Mouse (Mus musculus) lung, postnatal 36 days (tissue): ENCODE data around the gene Slc5a3.
"Not testable (repeated sequence)": the region's sequence is repeated elsewhere in the genome, so short reads cannot be mapped to it uniquely, and the experiment has no call there.

Source experiments
- DNase-seq: peaks from one replicate; pipeline ENCODE4 v3.0.0; 2022; ENCODE audit warnings: mixed read lengths

The Slc5a3 gene

DNA sequence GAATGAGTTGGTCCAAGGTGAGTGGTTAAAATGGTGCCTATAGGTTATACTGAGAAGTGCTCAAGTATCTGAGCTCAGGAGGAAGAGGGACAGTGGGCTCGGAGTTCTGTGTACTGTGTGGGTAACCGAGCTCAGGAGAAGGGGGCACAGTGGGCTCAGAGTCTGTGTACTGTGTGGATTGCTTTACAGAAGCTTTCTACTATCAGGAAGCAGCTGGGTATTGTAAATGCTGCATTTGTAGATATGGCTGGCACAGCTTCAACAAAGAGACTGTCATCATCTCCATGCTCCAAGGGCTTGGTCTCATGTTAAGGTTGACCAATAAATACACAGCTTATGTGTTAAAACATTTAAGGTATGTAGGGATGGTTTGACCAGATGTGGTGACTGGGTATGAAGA lies 6.7 kb downstream of the Slc5a3 start:
- no peak for DNase-seq

DNA sequence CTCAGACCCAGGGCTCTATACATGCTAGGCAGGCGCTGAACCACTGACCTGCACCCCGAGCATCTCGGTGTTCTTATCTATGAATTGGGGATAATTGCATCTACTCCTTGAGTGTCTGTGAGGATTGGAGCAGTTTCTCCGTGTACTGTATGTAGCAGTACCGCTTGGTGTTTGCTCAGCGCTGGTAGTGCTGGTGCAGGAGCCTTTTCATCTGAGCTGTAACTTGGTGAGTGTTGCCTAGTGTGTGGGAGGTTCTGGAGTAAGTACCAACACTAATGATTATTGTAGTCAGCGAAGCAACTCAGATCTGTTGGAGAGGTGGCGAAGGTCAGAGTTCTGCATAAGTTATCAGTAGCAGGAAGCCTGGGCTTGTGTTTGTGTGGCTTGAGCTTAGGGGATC lies 12.2 kb downstream of the Slc5a3 start:
- DNase-seq = no peak

DNA sequence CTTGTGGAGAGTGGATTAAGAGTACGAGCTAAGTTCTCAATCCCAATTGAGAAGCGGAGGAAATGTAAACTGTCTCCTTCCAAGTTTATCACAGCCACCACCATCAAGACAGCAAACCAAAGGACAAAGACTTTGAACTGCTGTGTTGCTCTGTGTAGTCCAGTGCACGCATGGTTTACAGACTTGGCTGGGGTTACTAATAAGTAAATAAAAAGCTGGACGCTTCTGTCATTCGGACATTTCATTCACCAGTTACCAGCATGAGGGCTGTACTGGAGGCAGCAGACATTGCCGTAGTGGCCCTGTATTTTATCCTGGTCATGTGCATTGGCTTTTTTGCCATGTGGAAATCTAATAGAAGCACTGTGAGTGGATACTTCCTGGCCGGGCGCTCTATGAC lies 18.7 kb downstream of the Slc5a3 start:
- DNase-seq = no peak

DNA sequence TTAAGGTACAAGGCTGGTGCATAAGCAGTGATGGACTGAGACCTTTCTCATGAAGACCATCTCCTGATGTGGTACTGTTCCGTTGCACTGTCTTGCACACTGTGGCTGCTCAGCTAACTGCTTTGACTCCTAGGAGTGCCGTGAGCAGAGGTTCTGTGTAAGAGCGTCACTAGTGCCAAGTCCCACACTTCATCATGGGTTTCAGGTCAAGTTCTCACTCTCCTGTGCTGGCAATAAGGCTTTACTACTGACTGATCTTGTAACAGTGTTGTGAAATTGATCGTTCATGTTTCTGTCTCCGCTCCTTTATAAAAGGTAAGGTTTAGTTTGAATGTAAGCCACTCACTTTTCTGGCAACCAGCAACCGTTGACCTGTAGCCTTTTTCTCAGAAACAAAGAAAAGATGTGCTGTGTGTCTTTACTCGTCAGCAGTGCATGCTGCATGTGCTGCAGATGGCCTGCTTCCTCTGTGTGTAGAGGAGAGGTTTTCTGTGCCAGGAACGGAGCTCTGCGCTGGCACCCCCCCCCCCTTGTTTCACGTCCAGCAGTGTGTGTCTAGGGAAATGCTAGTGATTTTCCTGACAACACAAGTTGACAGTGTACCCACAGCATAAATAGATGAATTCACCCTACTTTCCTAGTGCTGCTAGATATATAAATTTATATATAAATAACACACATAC lies 25.8 kb downstream of the Slc5a3 start:
- DNase-seq = peak; percentile 18

DNA sequence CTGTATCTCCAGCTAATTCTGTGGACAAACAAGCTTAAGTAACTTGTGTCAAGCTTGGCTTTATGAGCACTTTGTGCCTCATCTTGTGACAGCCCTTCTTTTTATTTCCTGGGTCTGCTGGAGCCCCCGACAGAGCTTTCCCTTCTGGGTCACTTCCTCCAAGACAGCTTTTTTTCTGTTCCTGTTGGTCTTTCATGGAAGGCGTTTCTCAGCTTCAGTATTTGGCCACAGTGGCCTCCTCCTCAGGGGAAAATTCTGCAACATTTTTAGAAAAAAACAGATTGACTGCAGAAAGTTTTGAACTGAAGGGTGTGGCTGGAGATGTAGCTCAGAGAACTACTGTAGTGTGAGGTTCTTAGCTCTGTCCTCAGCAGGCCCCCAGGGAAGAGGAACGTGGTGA lies 31.1 kb downstream of the Slc5a3 start:
- no peak for DNase-seq

DNA sequence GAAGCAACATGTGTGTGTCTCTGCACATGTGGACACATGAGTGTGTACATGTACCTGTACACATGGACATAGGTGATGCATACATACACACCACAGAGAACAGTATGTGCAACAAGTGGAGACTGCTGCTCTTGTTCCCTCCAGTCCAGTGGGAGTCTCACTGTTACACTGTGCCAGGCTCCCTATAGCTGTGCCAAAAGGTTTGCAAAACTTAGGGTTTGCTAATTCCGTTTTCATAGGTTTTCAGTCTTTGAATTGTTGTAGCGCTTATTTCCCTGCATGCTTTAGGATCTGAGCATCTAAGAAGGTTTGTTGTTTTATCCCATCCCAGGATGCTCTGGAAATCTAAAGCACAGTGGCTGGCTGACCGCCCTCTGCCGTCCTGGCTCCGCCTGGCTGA lies 33.8 kb downstream of the Slc5a3 start:
- DNase-seq = no peak

DNA sequence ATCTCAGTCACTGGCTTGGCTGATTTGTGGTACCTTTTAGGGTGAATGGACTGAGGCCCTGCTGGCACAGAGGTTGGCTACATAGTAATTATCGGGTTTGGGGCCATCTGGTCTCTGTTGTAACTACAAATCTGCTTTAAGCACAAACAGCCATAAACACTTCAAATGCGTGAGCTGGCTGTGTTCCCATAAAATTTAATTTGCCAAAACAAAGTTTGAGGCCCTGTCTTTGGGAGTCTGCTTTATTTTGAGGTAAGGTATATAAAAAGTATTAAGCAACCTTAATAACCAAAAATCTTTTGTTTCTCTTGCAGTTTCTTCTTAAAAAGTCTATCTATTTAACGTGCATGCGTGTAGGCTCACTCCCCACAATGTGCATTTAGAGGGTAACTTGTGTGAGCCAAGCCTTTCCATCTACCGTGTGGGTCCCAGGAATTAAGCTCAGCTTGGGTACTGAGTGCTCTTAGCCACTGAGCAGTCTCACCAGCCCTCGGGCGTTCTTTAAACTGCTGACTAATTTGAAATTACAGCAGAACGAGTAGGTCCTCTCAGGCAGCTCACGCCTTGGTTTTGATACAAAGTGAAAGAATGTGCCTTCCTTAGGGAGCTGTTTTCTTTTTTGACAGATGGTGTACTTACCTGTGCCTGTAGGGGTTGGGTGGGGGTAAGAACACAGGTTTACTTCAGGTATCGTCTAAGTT lies 40.4 kb downstream of the Slc5a3 start:
- no peak for DNase-seq

DNA sequence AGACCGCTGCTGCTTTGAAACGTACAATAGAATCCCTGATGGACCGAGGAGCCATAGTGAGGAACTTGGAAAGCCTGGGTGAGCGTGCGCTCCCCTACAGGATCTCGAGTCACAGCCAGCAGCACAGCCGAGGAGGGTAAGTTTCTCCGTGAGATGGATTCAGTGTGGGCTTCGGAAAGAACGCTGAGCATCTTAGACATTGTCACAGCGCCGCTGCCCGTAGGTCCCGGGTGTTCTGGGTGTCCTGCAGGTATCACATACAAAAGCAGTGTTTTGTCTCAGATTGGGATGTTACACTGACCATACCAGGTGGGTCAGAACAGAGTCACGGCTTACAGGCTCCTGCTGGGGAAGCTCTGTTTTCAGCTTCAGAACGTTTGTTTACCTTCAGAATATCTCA lies 41.5 kb downstream of the Slc5a3 start:
- DNase-seq = no peak

DNA sequence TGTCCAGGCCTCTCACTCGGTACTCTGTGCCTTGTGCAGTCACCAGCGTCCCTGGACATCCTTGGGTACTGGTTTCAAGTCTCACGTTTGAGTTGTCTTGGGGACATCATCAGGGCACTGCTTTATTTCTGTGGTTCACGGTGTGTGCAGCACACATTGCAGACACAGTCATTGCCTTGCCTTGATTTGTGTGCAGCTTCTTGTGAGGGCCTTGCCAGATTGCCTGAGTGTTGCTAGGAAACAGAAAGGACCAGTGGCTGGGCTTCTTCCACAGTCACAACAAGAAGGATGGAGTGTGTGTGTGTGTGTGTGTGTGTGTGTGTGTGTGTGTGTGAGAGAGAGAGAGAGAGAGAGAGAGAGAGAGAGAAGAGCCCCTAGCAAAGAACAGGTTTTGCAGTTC lies 42.0 kb downstream of the Slc5a3 start:
- DNase-seq = no peak

DNA sequence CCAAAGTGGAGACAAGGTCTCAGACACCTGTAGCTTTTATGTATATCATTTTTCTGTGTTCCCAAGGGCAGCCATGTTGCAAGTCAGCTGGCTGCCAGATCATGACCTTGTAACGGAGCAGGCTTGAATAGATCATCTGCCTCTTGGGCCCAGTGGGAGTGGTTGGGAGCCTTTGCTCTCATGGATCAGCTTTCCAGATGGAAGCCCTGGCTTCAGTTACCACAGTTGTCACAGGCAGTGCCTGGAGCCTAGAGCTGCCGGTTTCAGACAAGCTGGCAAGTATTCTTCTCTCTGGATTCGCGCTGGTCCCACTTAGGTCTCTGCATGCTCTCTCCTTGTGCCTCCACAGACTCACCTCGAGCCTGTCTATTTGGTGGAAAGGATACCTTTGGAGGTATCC lies 44.0 kb downstream of the Slc5a3 start:
- DNase-seq = no peak

DNA sequence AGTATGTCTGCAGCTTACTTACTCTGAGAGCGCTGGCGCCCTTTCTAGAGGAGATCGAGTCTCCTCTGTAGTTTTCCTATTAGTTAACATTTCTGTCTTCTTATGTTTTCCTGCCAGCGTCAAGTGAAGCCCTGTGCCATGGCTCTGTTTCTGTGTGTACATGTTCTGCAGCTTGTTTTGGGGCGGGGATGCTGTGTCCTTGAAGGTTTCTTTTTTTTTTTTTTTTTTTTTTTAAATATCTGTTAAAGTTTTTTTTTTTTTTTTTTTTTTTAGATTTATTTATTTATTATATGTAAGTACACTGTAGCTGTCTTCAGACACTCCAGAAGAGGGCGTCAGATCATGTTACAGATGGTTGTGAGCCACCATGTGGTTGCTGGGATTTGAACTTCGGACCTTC lies 44.8 kb downstream of the Slc5a3 start:
- DNase-seq = not testable (repeated sequence)

DNA sequence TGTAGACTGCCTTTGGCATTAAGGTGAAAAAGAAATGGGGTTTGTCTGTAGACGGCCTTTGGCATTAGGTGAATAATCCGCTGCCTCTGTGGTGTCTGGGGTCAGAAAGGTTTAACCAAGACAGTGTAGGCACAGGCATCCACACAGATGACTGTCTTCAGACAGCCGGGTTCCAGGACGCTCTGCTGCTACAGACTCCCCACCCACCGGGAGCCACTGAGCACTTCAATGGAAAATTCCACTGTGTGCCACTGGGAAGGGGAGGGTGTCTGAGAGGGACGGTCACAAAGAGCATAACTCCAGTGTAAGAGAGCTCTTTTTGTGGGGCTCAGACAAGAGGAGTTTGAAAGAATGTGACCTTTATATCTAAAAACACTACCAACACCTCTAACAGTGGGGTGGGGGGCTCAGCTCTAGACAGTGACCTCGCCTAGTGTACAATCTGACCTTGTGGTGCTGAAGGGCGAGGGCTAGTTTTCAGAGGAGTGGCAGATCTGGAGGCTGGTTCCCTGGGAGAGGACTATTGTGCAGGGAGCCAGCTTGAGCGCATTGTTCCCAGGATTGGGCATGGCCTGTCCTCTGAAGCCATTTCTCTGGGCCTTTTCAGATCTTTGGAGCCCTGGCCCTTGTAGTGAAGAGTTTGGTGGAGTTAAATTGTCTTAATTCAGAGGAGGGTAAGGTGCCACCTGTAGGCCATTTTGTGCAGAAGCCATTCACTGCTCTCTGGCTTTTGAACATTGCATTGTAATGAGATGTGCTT lies 45.6 kb downstream of the Slc5a3 start:
- no peak for DNase-seq

DNA sequence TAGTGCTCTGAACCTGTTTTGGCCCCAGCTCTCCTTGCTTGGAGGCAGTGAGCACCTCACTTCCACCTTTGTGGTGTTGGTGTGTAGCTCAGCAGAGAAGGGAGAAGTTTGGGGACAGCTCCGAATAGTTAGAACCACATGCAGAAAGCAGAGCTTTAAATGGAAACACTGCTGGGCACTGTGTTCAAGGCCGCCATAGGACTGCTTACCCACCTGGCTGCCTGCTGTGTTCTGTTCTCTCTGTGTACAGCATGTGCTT lies 46.1 kb downstream of the Slc5a3 start:
- no peak for DNase-seq

DNA sequence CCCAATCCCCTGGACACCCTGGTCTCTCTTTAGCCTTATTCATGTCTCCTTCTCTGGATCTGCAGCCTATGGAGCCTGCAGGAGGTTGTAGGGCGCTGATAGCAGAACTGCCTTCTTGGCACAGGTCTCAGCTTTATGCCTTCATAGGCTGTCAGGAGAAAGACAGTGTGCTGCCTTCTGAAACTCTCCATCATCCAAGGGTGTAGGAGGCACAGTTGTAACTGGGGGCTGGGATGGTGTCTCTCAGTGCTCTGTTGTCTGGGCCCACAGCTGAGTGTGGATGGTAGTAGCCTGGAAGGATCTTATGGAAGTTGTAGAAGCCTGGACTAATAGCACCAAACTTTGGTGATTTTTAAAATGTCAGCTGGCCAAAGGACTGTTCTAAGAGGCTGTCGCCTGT lies 46.8 kb downstream of the Slc5a3 start:
- no peak for DNase-seq

DNA sequence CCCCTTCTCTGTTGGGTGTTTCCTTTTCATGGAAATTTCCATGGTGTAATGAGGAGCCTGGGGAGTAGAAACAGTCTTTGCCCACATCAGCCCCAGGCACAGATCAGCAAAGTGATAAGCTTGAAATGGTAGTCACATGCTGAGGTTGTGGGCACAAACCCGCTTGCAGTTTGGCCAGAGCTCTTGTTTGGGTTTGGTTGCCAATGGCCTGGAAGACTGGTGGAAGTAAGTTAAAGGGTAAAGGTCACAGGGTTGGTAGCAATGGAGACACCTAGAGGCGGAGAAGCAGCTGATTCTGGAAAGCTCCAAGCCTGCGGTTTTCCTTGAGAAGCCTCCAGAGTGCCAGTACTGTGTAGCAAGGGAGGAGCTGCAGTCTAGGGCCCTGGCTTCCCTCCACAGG lies 47.5 kb downstream of the Slc5a3 start:
- DNase-seq = peak; percentile 45

DNA sequence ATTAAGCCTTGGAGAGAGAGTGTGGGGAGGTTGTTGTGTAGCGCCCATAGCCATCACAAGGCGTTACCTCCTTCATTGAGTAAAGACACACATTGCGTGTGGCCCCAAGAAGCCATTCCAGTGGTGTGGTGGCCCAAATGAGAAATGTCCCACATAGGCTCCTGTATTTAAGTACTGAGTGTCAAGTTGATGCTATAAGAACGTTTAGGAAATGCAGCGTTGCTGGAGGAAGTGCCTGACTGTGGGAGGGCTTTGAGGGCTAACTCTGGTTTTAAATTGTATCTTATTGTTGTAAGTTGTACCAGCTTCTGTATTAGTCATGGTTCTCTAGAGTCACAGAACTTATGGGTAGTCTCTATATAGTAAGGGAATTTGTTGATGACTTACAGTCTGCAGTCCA lies 49.2 kb downstream of the Slc5a3 start:
- no peak for DNase-seq

DNA sequence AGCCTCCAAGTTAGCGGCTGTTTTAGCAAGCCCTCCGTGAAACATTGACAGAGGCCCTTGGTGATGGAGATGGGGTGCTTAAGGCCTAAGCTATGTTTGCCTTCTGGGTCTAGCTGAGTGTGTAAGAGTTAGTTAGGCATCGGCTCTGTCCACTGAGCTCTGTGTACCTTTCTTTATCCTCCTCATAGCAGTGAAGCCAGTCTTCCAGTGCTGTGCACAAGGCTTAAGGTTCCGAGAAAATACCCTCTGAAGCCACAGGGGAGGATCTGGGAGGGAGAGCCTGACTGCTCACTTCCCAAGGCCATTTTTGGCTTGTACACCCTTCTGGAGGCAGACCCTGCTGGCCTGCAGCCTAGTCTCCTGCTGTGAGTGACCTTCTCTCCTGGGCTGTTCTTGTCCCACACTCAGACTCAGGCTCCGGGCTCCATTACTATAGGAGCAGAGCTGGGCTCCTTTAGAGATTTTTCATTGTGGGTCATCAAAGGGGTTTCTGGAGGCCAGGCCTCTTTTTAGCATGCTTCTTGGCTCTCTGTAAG lies 56.7 kb downstream of the Slc5a3 start:
- DNase-seq = no peak

DNA sequence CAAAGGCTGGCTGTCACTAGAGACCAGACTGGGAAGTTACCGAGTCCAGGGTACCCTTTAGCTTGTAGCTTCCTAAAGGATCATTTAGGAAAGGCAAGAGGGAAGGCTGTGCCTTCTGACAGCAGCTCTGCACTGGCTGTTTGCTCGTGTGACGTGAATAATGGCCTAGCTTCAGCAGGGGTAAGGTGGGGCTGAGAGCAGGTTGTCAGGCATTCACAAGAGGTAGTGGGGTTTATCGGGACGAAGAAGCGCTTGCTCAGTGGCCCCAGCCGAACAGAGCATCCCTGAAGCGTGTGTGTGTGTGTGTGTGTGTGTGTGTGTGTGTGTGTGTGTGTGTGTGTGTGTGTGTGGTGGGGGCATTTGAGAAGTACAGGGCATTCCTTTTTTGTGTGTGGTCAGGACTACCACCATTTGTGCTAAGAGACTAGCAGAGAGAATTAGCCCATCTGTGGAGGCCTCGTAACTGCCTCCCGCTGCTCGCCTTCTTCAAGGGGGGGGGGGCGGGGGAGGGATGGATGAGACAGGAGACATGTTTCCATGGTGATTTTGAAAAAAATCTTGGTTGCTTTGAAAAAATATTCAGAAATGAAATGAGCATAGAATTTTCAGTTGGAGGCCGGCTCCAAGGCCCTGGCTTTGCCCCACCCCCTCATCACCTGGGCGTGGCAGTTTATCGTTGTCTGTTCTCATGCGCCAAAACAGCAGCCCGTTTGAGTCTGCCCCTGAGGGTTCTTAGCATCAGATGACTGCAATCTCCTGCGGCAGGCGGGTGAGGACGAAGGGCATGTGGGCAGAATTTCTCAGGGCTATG lies 57.7 kb downstream of the Slc5a3 start:
- no peak for DNase-seq

DNA sequence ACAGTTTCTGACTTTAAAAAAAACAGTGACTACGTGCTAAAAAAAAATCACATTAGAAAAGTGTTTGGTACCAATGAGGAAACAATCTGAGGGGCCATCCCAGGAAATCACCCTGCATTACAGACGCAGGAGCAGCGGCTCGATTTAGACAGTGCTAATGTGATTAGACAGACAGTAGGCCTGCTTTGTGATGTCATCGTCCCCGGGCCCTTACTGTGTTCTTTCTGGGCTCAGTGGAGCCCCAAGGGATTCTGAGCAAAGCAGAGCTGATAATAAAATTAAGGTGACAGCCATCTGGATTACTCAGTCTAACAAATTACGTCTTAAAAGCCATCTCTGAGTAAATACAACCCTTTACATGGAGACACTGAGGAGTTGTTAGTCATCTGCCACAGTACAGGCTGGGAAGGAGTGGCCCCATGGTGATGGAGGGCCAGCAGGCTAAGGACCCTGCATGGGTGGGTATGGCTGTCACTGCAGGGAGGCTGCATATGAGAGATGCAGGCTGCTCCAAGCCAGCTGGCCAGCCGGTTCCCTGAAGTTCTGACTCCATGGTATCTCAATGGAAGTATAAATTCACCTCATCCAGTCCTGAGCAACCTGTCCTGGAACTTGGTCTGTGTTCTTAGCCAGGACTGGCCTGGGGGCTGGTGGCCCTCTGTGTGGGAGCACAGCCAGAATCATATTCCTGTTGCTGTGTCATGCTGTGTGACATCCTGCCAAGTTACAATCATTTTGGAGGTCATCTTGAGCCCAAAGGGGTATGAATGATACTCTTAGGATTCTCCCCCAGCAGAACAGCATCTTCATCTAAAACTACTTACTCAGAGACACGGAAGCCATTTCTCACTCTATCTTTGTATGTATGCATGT lies 59.5 kb downstream of the Slc5a3 start:
- DNase-seq = no peak

DNA sequence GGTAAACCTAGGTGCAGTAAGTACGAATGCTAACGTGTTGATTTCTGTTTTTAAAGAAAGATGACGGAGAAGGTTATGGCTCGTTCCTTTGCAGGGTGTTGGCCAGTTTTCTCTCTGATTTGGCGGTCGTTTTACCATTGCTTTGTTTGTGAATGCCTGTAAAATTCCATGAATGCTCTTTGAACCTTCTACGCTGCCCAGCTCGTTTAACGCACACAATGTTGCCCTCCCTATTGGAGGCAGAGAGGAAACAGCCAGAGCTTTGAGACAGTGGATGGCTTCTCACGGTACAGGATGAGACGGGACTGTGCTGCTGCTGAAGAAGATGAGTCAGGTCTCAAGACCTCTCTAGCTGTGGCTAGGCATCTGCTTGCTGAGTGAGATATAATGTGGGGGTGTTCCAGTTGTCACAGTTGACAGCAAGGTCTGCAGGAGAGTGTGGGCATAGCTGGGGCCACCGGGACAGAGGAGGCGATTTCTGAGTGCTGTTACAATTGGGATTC lies 60.9 kb downstream of the Slc5a3 start:
- DNase-seq = no peak

DNA sequence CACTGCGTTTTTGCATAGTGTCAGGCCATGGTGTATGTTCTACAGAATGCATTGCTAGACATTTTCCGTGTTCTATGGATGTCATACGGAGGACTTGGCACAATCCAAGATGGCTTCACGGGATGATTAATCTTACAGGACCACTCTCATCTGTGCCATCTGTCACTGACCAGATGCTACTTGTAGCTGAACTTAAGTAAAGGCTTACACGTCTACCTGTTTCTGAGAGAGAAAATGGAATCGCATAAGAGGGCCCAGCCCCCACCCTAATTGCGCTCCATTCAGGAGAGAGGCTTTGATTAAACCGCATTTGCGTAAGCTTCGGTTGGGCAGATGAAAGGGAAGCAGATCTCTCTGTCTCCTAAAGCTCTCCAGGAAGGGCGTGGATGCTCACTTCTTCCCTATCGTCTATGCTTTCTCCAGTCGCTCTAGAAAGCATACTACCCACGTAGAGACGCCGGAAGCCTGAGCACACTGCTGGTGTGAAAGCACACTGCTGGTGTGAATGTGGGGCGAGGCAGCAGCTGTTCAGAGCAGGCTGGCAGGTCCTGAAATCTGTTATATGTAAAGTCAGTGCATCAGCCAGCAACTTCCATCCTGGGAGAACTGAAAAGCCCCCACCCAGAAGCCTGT lies 62.9 kb downstream of the Slc5a3 start:
- no peak for DNase-seq

DNA sequence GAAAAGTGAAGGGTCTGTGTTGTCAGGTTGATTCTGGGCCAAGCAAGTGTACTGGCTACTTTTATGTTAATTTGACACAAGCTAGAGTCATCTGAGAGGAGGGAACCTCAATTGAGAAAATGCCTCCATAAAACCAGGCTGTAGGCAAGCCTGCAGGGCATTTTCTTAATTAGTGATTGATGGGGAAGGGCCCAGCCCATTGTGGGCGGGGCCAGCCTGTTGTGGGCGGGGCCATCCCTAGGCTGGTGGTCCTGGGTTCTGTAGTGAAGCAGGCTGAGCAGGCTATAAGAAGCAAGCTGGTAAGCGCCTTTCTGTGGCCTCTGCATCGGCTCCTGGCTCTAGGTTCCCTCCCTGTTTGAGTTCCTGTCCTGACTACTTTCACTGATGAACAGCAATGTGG lies 69.1 kb downstream of the Slc5a3 start:
- DNase-seq = no peak
